Mouse (Mus musculus) telencephalon, adult 2 months (tissue): ENCODE results near the gene Zbtb7a.
"Not testable (repeated sequence)": the region's sequence is repeated elsewhere in the genome, so short reads cannot be mapped to it uniquely, and the experiment has no call there.

Source experiments
- DNase-seq: peaks from one replicate; pipeline ENCODE4 v3.0.0-alpha.2; 2011; ENCODE audit warnings: low read depth, low spot score

Zbtb7a gene

DNA sequence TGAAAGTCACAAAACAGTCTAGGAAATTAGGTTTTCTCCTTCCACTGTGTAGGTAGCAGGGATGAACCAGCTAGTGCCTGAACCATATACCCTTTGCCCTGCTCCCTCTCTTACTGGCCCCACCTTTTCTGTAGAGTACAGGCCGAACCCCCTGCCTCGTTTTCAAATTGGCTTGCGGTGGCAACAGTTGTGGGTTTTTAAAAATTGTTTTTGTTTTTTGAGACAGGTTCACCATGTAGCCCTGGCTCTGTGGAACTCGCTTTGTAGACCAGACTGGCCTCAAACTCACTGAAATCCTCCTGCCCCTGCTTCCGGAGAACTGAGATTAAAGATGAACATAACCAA, 33.0 kb downstream of the Zbtb7a start:
- no peak for DNase-seq

- DNase-seq, result peak; percentile 62
Observed at GRCm38 (mm10) chr10:81168521-81169244, 33.7 kb downstream of the Zbtb7a start.

DNA sequence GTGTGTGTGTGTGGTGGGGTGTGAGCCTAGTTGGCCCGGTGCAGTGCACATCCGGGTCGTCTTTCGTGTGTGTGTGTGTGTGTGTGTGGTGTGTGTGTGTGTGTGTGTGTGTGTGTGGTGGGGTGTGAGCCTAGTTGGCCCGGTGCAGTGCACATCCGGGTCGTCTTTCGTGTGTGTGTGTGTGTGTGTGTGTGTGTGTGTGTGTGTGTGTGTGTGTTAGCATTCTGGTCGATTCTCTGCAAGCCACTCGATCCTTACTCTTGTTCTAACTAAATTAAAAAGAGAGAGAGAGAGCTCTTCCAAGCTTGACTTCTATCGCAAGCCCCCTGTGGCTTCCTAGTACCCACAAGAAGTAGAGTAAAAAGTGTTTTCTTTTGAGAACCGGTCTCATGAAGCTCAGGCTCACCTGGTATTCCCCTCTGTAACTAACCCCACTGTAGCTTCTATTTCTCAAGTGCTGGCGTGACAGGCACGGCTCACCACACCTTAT, 34.4 kb downstream of the Zbtb7a start:
- DNase-seq, result not testable (repeated sequence)

DNA sequence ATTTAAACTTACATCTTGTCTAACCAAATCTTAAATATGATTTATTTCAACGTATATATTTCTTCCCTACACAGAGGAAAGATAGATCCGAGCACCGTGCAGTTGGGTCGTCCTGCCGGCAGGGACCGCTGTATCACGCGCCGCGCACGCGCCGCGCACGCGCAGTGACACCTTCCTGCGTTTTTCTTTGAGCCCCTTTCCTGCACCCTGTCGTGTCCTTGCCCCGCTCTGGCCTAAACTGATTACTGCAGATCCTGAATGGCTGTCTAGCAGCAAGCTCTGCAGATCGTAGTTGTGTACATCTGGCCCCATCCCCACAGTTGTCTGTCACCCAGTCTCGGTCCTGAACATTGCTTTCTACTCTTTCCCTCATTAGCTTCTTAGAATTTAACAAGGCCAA, 38.1 kb downstream of the Zbtb7a start:
- DNase-seq, result peak; percentile 72

- peak; percentile 75 for DNase-seq
Observed at GRCm38 (mm10) chr10:81174617-81175344, 39.8 kb downstream of the Zbtb7a start.

DNA sequence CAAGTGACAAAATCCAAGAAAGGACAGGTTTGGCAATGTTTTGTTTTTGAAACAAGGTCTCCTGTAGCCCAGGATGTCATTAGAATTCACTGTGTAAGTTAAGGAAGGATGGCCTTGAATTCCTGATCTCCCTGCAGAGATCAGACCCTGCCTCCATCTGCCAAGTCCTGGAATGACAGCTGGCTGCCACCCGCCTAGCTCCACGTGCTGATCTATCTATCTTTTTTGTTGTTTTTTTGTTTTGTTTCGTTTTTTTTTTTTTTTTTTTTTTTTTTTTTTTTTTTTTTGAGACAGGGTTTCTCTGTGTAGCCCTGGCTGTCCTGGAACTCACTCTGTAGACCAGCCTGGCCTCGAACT, 40.3 kb downstream of the Zbtb7a start:
- DNase-seq, result not testable (repeated sequence)

GRCm38 (mm10) chr10:81175936-81176465, 41.0 kb downstream of the Zbtb7a start:
- no peak for DNase-seq

- DNase-seq, result peak; percentile 85
Observed at GRCm38 (mm10) chr10:81176466-81177271, 41.6 kb downstream of the Zbtb7a start, which contains the start of gene Eef2. Gene Eef2, plus strand, starts transcription at chr10:81176631.

DNA sequence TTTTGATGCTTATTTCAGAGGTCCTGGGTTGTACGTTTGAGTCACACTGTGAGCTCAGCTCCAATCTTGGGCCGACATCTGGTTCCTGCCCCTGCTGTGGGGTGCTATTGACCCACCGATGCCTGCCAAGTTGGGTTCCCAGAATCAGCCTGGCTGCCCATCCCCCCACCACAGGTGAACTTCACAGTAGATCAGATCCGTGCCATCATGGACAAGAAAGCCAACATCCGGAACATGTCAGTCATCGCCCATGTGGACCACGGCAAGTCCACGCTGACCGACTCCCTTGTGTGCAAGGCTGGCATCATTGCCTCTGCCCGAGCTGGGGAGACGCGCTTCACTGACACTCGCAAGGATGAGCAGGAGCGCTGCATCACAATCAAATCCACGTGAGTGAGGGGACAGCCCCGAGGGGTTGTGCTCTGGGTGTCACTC, 42.5 kb downstream of the Zbtb7a start:
- no peak for DNase-seq

DNA sequence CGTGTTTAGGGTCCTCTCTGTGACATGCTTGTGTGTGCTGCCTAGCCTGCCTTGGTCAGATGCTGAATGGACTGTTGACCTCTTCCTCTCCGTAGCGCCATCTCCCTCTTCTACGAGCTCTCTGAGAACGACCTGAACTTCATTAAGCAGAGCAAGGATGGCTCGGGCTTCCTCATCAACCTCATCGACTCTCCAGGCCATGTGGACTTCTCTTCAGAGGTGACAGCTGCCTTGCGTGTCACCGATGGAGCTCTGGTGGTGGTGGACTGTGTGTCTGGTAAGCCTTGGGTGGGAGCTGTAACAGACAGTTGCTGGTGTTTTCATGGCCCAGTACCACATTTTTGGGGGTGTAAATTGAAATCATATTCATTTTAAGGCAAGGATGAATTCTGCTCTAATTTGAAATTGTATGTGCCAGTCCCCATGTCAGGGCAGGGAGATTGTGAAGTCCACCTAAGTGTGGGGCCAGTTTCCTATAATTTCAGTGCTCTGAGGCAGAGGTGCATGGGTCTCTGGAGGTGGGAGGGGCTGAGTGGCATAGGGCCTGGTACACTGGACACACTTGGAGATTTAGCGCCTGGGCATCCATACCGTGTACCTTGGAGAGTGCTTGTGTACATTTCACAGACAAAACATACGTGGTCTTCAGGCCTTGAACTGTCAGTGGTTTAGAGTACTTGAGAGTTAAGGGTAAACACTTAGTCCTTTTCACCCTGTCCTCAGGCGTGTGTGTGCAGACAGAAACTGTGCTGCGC, 43.1 kb downstream of the Zbtb7a start:
- no peak for DNase-seq

GRCm38 (mm10) chr10:81178927-81179326, 43.9 kb downstream of the Zbtb7a start:
- no peak for DNase-seq

GRCm38 (mm10) chr10:81179451-81180342, 44.7 kb downstream of the Zbtb7a start:
- no peak for DNase-seq

GRCm38 (mm10) chr10:81180946-81181345, 45.9 kb downstream of the Zbtb7a start:
- DNase-seq, result no peak

- DNase-seq, result not testable (repeated sequence)
Observed at GRCm38 (mm10) chr10:81181860-81182259, 46.8 kb downstream of the Zbtb7a start.

DNA sequence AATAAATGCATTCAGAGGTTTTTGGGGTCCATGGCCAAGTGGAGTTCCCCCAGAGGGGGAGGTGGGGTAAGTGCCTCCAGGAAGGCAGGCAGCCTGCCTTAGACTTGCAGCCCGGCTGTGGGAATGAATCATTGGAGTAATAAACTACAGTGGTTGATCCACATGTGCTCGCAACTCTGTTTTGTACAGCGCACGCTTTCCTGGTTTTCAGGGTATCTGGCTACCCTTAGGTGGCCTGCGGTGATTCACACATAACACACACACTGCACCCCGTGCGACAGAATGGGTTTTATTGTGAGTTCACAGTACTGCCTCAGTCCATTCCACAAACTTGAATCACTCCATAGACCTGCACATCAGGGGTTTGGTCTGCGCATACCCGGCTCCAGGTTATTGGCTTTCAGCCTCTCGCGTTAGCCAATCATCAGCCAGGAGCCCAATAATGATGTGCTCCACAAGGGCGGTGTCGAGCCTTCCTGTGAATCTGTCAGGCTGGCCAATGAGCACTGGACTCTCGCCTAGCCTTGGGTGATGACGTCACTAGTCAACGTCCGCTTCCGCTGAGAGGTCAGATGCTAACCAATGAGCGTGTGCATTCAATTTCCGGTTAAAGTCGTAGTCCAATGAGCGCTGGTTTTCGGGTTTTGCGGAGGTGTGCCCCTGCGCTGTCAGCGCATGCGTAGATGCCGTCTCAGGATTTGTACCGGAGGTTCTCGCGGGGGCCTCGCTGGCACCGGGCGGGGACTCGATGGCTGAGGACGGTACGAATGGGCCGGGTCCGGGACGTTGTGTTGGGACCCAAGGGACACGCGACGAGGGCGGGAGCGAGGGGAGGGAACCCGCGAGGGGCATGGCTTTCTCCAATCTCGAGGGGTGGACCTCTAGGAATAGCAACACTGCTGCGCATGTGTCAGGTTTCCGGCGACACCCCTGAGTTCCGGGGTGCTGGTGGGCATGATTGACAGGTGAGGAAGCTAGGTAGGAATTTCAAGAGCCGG, 47.6 kb downstream of the Zbtb7a start, which contains the start of gene Dapk3:
Dapk3 (plus strand) TSS at position 670 of the 998 bp plus-strand sequence.
- peak; percentile 100 for DNase-seq

- no peak for DNase-seq
Observed at GRCm38 (mm10) chr10:81183805-81184204, 48.8 kb downstream of the Zbtb7a start, which contains the start of gene 4930442H23Rik. Gene 4930442H23Rik, minus strand, starts transcription at chr10:81183849.

- DNase-seq, result no peak
Observed at GRCm38 (mm10) chr10:81184765-81185164, 49.7 kb downstream of the Zbtb7a start.

- DNase-seq, result no peak
Observed at GRCm38 (mm10) chr10:81187161-81187560, 52.1 kb downstream of the Zbtb7a start.

- DNase-seq, result no peak
Observed at GRCm38 (mm10) chr10:81189821-81190220, 54.8 kb downstream of the Zbtb7a start.
